Mouse (Mus musculus) cerebellum, postnatal 25 days (tissue): ENCODE data around the gene Tlk2.
A peak's percentile ranks its signal among the peaks of the same experiment; 100 is the strongest.

ENCODE experiments used
- DNase-seq, 2 experiments: peaks; one replicate each; pipeline ENCODE4 v3.0.0; 2021; ENCODE audit warnings: mixed read lengths in 2 of 2

Gene Tlk2

DNA sequence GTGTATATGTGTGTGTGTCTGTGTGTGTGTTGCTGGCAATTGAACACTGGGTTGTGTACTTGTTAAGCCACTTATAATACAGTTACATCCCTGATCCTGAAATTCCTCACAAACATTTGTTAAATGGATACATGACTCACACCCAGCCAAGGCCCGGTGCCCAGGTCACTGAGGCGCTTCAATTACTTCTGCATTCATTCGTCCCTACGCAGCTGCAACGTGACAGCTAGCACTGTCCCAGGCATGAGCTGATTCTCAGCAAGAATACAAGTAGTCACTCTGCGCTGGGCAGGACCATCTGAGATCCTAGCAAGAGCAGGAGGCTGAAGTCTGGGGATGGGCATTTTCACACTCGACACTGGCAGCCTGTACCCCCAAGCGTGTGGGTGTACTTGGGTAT lies 136.7 kb downstream of the Tlk2 start:
- DNase-seq: no peak

GRCm38 (mm10) chr11:105316121-105316520 lies 137.5 kb downstream of the Tlk2 start:
- DNase-seq: no peak

DNA sequence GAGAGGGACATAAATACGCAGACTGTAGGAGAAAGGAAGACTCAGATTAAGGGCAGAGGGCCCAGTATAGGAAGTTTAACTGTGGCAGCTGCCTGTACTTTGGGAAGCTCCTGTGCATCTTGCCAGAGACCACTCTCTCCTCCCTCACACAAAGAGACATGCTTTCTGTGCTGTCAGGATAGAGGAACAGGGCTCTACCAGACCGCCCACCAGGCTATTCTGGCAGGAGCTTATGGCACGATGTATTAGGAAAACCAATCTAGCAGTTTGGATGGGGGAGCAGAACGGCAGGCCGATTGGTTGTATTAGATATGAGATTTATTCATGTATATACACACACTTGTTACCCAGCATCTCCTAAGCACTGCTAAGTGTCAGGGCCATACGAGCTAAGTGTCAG lies 139.2 kb downstream of the Tlk2 start:
- DNase-seq: no peak

- DNase-seq: no peak
These were observed 142.5 kb downstream of the Tlk2 start for GRCm38 (mm10) chr11:105321090-105321489.

- no peak for DNase-seq
These were observed 144.9 kb downstream of the Tlk2 start for GRCm38 (mm10) chr11:105323530-105323929.

- DNase-seq: no peak
These were observed 148.5 kb downstream of the Tlk2 start for GRCm38 (mm10) chr11:105327101-105327500.

GRCm38 (mm10) chr11:105329962-105330361 lies 151.4 kb downstream of the Tlk2 start:
- DNase-seq: no peak

DNA sequence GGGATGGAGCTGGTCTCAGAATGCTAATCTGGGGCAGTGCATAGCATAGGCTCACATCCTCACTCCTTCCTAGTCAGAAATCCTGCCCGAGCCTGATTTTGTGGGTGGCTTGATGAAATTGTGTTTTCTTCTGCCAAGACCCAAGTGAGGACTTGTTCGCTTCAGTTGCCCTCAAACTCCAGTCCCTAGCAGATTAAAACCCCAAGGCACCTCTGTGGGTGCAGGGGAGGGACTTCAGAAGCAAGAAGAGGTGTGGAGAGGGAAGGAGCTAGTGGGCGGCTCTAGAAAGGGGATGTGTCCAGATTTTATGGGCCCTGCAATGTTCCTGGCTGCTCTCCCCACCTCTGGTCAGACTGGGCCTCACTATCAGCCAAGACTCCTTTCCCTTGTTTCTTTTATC lies 152.5 kb downstream of the Tlk2 start:
- no peak for DNase-seq

GRCm38 (mm10) chr11:105331732-105332131 lies 153.1 kb downstream of the Tlk2 start:
- DNase-seq: peak in 1 of 2 experiments; percentile 68

DNA sequence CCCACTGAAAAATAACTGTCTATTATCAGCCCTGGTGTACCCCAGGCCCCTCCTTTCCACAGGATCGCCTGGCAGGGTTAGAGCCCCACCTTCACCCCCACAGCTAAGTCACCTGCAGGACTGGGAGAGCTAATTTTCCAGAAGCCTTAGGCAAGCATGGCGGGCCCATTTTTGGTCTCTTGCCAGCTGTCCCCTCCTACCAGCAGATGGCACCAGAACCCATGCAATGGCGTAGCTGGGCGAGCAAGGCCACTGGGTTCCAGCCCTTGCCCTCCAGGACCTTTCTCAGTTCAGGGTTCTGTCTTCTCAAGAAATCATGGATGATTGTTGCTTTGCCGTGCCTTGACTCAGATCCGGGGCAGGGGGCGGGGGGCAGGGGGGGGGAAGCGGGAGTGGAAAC lies 153.9 kb downstream of the Tlk2 start:
- DNase-seq: peak; percentile 71 to 85
